Mouse (Mus musculus) ovary, postnatal 36 days (tissue): ENCODE data around the gene Fli1.

Experiments
- DNase-seq: peaks from one replicate; pipeline ENCODE4 v3.0.0; 2022; ENCODE audit warnings: low spot score, mixed read lengths

Fli1 gene

GRCm38 (mm10) chr9:32502256-32503010 is 40.2 kb downstream of the Fli1 start:
- no peak for DNase-seq

GRCm38 (mm10) chr9:32500886-32501285 is 41.8 kb downstream of the Fli1 start:
- no peak for DNase-seq

- no peak for DNase-seq
These were observed 42.6 kb downstream of the Fli1 start for GRCm38 (mm10) chr9:32500063-32500462.

- no peak for DNase-seq
These were observed 43.2 kb downstream of the Fli1 start for GRCm38 (mm10) chr9:32499469-32499868.

- no peak for DNase-seq
These were observed 47.0 kb downstream of the Fli1 start for GRCm38 (mm10) chr9:32495643-32495997.

GRCm38 (mm10) chr9:32494891-32495642 is 47.6 kb downstream of the Fli1 start:
- DNase-seq, result no peak

- DNase-seq, result no peak
These were observed 48.9 kb downstream of the Fli1 start for GRCm38 (mm10) chr9:32493588-32494423.

GRCm38 (mm10) chr9:32492753-32493152 is 49.9 kb downstream of the Fli1 start:
- no peak for DNase-seq

- DNase-seq, result no peak
These were observed 51.2 kb downstream of the Fli1 start for GRCm38 (mm10) chr9:32491484-32491883.

GRCm38 (mm10) chr9:32489794-32490358 is 52.8 kb downstream of the Fli1 start:
- DNase-seq, result no peak

GRCm38 (mm10) chr9:32489315-32489714 is 53.3 kb downstream of the Fli1 start:
- no peak for DNase-seq

GRCm38 (mm10) chr9:32488627-32489026 is 54.0 kb downstream of the Fli1 start:
- no peak for DNase-seq

- no peak for DNase-seq
These were observed 54.8 kb downstream of the Fli1 start for GRCm38 (mm10) chr9:32487823-32488222.

- DNase-seq, result no peak
These were observed 55.3 kb downstream of the Fli1 start for GRCm38 (mm10) chr9:32487401-32487800.

GRCm38 (mm10) chr9:32480418-32480817 is 62.2 kb downstream of the Fli1 start:
- no peak for DNase-seq

- no peak for DNase-seq
These were observed 63.9 kb downstream of the Fli1 start for GRCm38 (mm10) chr9:32478799-32479198.

GRCm38 (mm10) chr9:32478087-32478486 is 64.6 kb downstream of the Fli1 start:
- DNase-seq, result peak; percentile 45

- no peak for DNase-seq
These were observed 66.1 kb downstream of the Fli1 start for GRCm38 (mm10) chr9:32476604-32477003.

GRCm38 (mm10) chr9:32474621-32475390 is 67.9 kb downstream of the Fli1 start:
- no peak for DNase-seq

- DNase-seq, result no peak
These were observed 70.3 kb downstream of the Fli1 start for GRCm38 (mm10) chr9:32472346-32472745.

GRCm38 (mm10) chr9:32469123-32469751 is 73.4 kb downstream of the Fli1 start:
- no peak for DNase-seq
